Mouse (Mus musculus) left cerebral cortex, postnatal 14 days (tissue): ENCODE measurements around the gene Acbd3. TPM values are rescaled to one million over a fixed set of nuclear protein-coding genes. Genes with fewer than 3 reads are reported as not detected.

Experiments
- DNase-seq, 2 experiments: peaks; one replicate each; pipeline ENCODE4 v3.0.0; 2021 to 2022; ENCODE audit warnings: low spot score in 2 of 2, mixed read lengths in 1 of 2
- intact Hi-C: fragments of 180-260 bp; cut with DNase I; formaldehyde crosslinking; loops from one replicate; pipeline ENCODE4 v1.15.1; 2025
- total RNA-seq, 2 experiments: library from RNA; stranded (reverse); gene quantifications; 2 replicates each; pipeline ENCODE4 v1.2.3; 2021

The Acbd3 gene
- total RNA-seq, 2 experiments from 2014 or later: 29.0 to 30.2 TPM

DNA sequence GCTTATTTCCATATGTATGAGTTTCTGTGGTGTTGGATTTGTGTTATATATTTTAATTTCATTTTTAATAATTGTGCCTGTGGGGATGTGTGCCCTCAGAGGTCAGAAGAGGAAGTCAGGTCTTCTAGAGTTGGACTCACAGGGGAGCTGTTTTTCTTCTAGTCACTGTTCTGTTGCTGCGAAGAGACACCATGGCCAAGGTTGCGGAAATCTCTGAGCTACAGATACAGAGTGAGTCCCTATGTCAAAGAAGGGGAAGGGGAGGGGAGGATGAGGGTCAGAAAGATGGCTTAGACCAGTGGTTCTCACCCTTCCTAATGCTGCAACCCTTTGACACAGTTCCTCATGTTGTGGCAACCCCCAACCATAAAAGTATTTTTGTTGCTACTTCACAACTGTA lies 30.9 kb downstream of the Acbd3 start:
- intact Hi-C loops: no loop called here
- DNase-seq: no peak

- intact Hi-C loops: no loop called here
Measured at GRCm38 (mm10) chr1:180757252-180757955, 31.6 kb downstream of the Acbd3 start.

DNA sequence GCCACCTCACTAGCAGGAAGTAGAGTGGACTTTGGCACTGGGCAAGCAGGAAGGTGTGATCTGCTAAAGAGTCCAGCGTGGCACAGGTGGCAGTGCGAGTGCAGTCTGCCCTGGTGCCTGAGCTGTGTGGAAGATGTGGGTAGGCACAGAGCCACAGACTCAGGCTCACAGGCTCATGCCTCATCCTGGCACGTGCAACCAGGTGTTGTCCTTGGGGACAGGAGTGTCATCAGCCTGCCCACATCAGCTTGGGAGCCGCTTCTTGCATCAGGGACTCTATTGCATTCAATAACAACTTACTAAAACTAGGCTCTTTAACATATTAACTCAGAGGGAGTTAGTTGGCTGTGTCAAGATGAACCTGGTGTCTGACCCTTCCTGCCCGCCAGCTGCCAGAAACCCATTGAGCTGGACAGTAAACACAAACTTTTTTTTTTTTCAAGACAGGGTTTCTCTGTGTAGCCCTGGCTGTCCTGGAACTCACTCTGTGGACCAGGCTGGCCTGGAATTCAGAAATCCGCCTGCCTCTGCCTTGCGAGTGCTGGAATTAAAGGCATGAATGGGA lies 32.2 kb downstream of the Acbd3 start:
- intact Hi-C loops: no loop called here
- DNase-seq: no peak

More at GRCm38 (mm10) chr1:180757252-180757955, 31.6 kb downstream of the Acbd3 start:
- no peak for DNase-seq

DNA sequence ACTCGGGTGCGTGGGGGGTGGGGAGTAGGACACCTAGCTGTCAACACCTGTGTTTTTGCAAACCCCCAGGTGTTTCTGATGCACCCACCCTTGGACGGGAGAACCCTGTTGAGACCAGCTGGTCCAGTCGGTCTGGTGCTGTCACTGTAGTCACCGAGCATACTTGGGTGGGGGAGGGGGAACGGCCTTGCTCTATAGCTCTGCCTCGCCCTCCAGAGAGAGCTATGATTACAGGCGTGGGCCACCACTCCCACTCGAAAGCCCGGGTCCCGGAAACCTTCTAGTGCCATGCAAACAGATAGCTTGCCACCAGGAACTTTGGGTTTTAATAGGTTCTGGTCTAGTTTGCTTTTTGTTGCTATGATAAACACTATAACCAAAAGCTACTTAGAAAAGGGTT lies 36.3 kb downstream of the Acbd3 start:
- intact Hi-C loops: loop anchor here (2.0 to 10.0 kb wide), 3 partner anchors 41 to 497 kb away; partner anchors contain the start of gene Psen2
- DNase-seq: no peak

DNA sequence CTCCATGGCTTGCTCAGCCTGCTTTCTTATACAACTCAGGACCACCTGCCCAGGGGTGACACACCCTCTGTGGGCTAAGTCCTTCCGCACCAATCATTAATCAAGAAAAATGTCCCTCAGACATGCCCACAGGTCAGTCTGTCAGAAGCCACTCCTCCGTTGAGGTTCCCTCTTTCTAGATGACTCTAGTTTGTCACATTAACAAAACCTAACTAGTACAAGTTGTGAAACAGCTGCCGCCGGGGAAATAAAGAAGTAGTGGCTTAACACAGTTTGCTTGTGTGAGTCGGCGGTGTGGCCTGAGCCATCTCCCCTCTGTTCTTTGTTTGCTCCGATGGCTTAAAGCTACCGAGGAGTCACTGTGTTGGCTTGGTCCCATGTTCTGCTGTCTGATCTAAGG lies 36.8 kb downstream of the Acbd3 start:
- intact Hi-C loops: loop anchor here (2.0 to 10.0 kb wide), 3 partner anchors 42 to 498 kb away; partner anchors contain the start of gene Psen2
- no peak for DNase-seq

DNA sequence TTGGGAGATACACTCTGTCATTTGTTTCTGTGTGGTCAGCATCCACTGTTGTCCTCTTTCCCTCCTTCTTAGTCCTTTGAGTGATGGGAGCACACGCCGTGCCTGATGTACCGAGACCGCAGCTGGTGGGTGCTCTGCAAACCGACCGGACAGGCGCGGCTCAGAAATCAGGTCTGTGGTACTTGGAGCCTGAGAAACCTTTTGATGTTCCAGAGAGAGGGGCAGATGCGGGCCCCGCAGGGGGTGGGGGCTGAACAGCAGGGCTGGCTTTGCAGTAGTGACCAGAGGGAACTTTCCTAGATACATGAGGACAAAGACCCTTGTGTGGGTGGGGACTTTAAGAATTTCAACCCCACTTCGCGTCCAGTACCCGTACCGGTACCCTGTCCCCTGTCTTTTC lies 37.5 kb downstream of the Acbd3 start:
- intact Hi-C loops: loop anchor here (2.0 to 10.0 kb wide), 3 partner anchors 43 to 499 kb away; partner anchors contain the start of gene Psen2
- no peak for DNase-seq

DNA sequence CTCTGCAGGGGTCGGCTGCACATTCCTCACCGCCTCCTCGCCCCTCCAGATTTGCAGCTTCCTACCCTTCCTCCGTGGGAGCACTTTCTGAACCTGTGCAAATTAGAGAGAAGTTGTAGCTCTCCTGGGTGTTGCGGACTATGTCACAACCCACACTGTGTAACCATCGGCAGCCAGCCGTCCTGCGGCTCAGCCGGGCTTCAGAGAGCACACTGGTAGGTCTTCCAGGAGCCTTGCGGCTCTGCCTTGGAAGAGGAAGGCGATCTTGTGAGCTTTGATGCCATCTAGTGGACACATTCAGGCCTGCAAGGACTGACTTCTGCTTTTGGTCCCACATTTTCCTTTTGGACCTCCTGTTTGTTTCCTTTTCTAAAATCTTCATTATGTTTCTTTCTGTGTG lies 38.0 kb downstream of the Acbd3 start:
- intact Hi-C loops: loop anchor here (2.0 to 10.0 kb wide), 3 partner anchors 43 to 499 kb away; partner anchors contain the start of gene Psen2
- peak; percentile 92 to 94 for DNase-seq

GRCm38 (mm10) chr1:180765393-180765792 lies 39.5 kb downstream of the Acbd3 start:
- intact Hi-C loops: loop anchor here (10.0 kb wide), 1 partner anchor 501 kb away; the partner anchor contains the start of gene Psen2
- DNase-seq: no peak

DNA sequence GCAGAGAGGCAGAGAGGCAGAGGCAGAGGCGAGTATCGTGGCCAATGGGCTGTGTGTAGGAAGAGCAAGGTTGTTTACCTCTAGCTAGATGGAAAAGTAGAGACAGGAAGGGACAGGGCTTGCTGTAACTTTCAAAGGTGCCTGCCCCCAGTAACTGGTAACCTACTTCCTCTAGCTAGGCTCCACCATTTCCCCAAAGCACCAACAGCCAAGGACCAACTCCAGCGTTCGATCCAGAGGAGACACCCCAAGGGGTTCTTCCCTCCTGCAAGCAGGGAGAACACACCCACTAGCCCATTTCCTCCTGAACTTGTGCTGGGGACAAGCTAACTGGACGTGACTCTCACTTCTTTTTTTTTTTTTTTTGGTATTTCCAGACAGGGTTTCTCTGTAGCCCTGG lies 40.7 kb downstream of the Acbd3 start:
- DNase-seq: no peak
- intact Hi-C loops: loop anchor here (10.0 kb wide), 1 partner anchor 502 kb away; the partner anchor contains the start of gene Psen2

DNA sequence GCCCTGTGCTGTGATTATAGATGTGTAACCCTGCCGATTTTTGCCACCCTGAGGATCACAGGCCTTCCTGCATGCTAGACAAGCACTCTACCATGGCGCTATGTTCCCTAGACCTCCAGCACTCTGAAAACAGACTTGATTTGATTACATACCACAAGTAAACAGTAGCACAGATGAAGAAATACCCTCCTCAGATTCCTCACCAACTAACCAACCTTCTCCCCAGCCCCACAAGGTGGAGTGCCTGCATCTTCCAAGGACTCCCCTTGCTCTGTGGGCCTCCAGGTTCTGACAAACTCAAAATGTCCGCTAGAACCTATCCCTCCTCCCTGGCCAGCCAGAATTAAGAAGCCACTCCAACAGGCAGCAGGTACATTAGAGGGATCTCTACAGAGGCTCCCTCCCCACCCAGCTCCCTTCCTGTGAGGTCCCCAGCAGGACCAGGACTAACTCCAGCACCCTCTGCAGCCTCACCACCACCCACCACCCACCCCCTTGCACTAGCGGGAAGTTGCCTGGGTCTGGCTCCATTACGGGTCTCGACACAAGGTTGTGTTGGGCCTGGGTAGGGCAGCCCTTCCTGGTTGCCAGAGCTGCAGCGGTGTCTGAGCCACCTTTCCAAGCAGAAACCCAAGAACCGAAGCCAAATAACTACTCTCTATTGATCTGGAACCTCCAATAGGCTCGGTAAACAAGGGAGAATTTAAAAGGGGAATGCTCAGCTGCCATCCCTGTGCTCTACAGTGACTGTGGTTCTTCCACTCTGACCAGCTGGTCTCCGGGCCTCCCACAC lies 41.9 kb downstream of the Acbd3 start:
- intact Hi-C loops: loop anchor here (10.0 kb wide), 1 partner anchor 503 kb away; the partner anchor contains the start of gene Psen2
- no peak for DNase-seq

DNA sequence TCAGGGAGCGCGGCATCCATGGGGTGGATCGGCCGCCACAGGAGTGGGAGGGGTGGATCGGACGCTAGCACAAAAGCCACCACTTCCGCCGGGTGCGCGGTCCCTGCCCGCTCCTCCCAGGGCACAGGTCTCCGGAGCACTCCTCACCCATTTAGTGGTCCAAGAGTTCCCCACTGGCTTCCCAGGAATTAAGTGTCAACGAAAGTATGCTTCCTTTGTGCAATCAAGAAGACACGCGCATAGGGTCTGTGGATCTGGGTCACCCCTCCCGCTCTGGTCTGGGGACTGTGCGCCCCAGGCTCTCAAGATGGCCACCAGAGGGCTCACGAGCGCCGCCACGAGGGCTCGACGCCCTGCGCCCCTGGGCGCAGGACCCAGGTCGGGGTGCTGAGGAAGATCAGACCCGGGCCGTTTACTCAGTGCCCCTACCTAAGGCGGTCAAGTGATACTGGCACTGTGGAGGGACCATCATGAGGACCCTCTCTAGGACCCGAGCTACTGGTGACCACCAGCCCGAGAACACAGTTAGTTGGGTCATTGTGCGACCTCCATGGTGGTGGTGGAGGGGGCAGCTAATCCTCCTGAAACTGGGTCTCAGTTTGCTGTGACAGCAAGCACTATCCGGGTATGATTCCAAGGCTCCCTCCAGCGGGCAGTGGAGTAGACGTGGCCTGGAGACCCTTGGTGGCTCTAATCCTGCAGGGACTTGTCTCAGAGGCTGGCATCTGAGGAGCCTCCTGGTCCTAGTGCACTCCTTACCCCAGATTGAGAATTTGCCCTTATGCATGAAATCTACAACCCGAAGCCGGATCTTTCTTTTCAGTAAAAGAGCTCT lies 42.7 kb downstream of the Acbd3 start:
- peak; percentile 55 to 70 for DNase-seq
- intact Hi-C loops: loop anchor here (10.0 kb wide), 1 partner anchor 504 kb away; the partner anchor contains the start of gene Psen2

GRCm38 (mm10) chr1:180771306-180771705 lies 45.5 kb downstream of the Acbd3 start:
- no peak for DNase-seq
- intact Hi-C loops: no loop called here

GRCm38 (mm10) chr1:180771722-180772121 lies 45.9 kb downstream of the Acbd3 start:
- DNase-seq: no peak
- intact Hi-C loops: no loop called here

DNA sequence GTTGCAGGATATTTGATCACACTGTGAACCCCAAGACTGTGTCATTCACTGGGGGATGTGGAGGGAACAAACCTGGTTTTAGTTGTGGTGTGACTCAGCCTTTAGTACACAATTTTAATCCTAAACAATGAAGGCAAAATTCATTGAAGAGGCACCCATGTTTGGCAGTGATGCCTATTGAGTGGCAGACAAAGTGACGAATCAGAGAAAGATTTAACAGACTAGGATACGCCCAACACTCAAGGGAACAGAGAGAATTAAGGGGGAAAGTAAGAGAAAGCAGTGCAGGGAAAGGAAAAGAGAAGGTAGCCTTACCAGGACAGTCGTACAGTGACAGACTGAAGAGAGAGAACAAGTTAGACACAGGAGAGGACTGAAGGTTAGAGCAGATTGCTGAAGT lies 46.4 kb downstream of the Acbd3 start:
- intact Hi-C loops: no loop called here
- no peak for DNase-seq

GRCm38 (mm10) chr1:180774664-180775063 lies 48.8 kb downstream of the Acbd3 start:
- no peak for DNase-seq
- intact Hi-C loops: no loop called here

- no peak for DNase-seq
- intact Hi-C loops: no loop called here
Measured at GRCm38 (mm10) chr1:180775317-180775716, 49.5 kb downstream of the Acbd3 start.

DNA sequence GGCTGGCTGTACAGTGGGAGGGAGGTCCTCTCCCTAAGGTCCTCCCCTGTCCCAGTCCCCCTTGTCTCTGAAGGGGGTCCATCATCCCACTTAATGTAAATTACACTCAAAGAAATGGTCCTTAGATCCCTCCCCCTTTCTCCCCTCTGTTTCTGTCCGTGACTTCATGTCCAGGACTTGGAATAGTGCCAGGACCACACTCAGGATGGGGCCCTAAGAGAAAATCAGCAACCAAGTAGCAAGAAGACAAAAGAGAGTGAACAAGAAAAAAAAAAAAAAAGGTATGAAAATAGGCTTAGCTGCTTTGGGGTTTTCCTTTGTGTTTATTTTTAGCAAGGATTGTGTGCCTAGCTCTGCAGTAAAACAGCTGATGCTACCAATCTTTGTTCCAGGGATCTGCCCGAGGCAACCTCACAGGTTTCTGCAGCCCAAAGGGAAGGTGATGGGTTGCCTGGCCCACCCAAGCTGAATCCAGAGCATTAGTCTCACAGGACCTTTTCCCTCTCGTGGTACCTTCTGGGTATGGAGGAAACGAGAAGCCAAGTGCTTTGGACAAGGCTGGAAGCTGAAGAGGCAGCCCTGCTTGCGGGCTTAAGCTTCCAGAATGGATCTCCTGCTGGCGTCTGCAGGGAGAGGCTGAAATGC lies 50.1 kb downstream of the Acbd3 start:
- DNase-seq: no peak
- intact Hi-C loops: no loop called here

DNA sequence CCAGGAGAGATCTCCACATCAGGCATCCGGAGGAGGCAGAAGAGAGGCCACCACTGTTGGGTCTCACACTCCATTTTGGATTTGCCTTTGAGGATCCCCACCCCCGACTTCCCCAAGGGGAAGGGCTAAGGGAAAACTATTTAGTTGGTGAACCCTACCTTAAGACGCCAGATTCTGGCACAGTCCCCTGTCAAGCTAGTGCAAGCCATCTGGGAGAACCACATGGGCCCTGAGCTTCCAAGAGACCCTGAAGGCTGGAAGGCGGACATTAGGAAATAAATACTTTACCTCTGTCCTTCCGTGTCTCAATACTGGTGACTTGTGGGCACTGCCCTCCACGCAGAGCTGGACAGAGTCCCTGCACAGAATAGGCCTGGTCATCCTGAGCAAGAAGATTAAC lies 50.7 kb downstream of the Acbd3 start:
- no peak for DNase-seq
- intact Hi-C loops: no loop called here

DNA sequence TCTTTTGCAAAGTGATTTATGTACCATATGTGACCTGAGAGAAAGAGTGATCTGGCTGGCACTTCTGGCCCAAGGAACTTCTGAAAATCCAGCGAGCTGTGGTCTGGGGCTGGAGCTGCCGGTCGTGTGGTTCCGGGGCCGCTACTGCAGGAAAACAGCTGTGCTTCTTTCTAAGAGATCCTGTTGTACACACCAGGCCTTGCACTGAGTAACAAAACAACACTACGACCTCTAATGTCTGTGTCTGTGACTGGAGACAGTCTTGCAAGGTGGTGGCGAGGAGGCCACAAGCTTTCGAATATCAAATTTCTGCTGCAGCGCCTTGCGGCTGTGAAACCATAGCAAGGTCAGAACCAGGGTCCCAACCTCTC lies 51.4 kb downstream of the Acbd3 start:
- no peak for DNase-seq
- intact Hi-C loops: no loop called here
